Mouse (Mus musculus) lung, postnatal 0 days (tissue): ENCODE measurements around the gene Gm20388. TPM values are rescaled to one million over a fixed set of nuclear protein-coding genes. Genes with fewer than 3 reads are reported as not detected.
A peak's percentile ranks its signal among the peaks of the same experiment; 100 is the strongest.

ENCODE experiments used
- ATAC-seq: fragments of 200-750 bp; cut with Nextera tagmentation; 2 replicates; pipeline ENCODE4 v1.8.0; 2017; ENCODE audit warnings: moderate library complexity
- DNase-seq: peaks from one replicate; pipeline ENCODE4 v3.0.0-alpha.2; 2016; ENCODE audit warnings: low spot score
- H3K27ac ChIP-seq: fragments of 300-500 bp; sonication (generic); 2 replicates; pipeline ENCODE4 v1.5.1; 2014; ENCODE audit warnings: antibody characterized with exemption, mild to moderate bottlenecking, low read length, mixed read lengths
- H3K27me3 ChIP-seq: fragments of 300-500 bp; sonication (generic); replicated peaks from 2 replicates; pipeline ENCODE4 v1.6.1; 2014; ENCODE audit warnings: low read length, mixed read lengths; ENCODE audit not compliant: insufficient read depth
- H3K36me3 ChIP-seq: fragments of 300-500 bp; sonication (generic); 2 replicates; pipeline ENCODE4 v1.6.1; 2014; ENCODE audit warnings: low read length, mixed read lengths; ENCODE audit not compliant: insufficient read depth
- H3K4me1 ChIP-seq: fragments of 300-500 bp; sonication (generic); 2 replicates; pipeline ENCODE4 v1.6.1; 2014; ENCODE audit warnings: antibody characterized with exemption, low read depth, low read length, mixed read lengths; ENCODE audit not compliant: insufficient read depth
- H3K4me2 ChIP-seq: fragments of 300-500 bp; sonication (generic); replicated peaks from 2 replicates; pipeline ENCODE4 v1.6.1; 2014; ENCODE audit warnings: low read depth, mild to moderate bottlenecking, low read length, moderate library complexity, mixed read lengths
- H3K4me3 ChIP-seq: fragments of 300-500 bp; sonication (generic); 2 replicates; pipeline ENCODE4 v1.5.1; 2014; ENCODE audit warnings: low read depth, low read length
- H3K9ac ChIP-seq: fragments of 300-500 bp; sonication (generic); replicated peaks from 2 replicates; pipeline ENCODE4 v1.6.1; 2014; ENCODE audit warnings: low read depth, mild to moderate bottlenecking
- H3K9me3 ChIP-seq: fragments of 300-500 bp; sonication (generic); 2 replicates; pipeline ENCODE4 v1.6.1; 2016; ENCODE audit warnings: low read length, mixed read lengths
- CTCF ChIP-seq: IDR thresholded peaks from 2 replicates; pipeline ENCODE4 v1.5.1; 2016; ENCODE audit warnings: antibody characterized with exemption, mild to moderate bottlenecking
- EP300 ChIP-seq: IDR thresholded peaks from 2 replicates; pipeline ENCODE4 v1.6.1; 2016; ENCODE audit warnings: antibody characterized with exemption, mild to moderate bottlenecking, control low read depth
- WGBS: fragments of 180-500 bp; shearing (Covaris S2); extraction: QIAGEN DNeasy Blood & Tissue Kit; methylation state at CpG from one replicate; pipeline ENCODE4 v1.1.7; 2014; 5-methylcytosine and 5-hydroxymethylcytosine counted together
- polyA plus RNA-seq: library from polyadenylated mRNA; unstranded; fragments of >200 nt; fragmentation: Nextera tagmentation; extraction: Ambion mirVana; gene quantifications from 2 replicates; pipeline ENCODE4 v1.2.1, GENCODE M21; 2015

Gm20388 gene
- polyA plus RNA-seq, 1 experiment from 2014 or later: not detected

DNA sequence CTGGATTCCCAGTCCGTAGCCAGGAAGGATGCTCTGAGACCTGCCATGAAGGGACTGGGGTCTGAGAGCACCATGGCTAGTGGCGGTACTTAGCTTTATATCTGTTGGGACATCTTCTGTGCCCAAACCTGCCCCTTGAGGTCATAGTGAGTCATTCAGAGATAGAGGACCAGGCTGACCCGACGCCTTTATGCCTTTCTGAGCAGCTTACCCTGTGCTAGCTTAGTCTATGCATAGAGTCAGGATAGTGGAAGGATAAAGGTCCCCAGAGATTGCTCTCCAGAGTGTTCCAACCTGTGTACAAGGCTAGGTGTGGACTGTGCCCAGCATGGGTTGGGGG is 582.2 kb downstream of the Gm20388 start:
- no peaks in the 10 kb centered on the region for H3K9me3 ChIP-seq
- TF ChIP-seq CTCF (no peak), EP300 (no peak)
- H3K4me3 ChIP-seq: no peak overlapping the region
- ATAC-seq (no peak), DNase-seq (no peak)
- H3K4me1 ChIP-seq: peaks cover 43% of the 10 kb centered on the region
- no peaks in the 10 kb centered on the region for H3K36me3 ChIP-seq
- H3K27ac ChIP-seq: no peak overlapping the region
- H3K9ac ChIP-seq: no peak overlapping the region
- H3K27me3 ChIP-seq: no peaks in the 10 kb centered on the region
- WGBS: 57% methylated on average over 4 of the region's 4 CpGs
- H3K4me2 ChIP-seq: 0 out of 2 replicates have a peak overlapping the region, but pooled peaks have one; percentile 11

DNA sequence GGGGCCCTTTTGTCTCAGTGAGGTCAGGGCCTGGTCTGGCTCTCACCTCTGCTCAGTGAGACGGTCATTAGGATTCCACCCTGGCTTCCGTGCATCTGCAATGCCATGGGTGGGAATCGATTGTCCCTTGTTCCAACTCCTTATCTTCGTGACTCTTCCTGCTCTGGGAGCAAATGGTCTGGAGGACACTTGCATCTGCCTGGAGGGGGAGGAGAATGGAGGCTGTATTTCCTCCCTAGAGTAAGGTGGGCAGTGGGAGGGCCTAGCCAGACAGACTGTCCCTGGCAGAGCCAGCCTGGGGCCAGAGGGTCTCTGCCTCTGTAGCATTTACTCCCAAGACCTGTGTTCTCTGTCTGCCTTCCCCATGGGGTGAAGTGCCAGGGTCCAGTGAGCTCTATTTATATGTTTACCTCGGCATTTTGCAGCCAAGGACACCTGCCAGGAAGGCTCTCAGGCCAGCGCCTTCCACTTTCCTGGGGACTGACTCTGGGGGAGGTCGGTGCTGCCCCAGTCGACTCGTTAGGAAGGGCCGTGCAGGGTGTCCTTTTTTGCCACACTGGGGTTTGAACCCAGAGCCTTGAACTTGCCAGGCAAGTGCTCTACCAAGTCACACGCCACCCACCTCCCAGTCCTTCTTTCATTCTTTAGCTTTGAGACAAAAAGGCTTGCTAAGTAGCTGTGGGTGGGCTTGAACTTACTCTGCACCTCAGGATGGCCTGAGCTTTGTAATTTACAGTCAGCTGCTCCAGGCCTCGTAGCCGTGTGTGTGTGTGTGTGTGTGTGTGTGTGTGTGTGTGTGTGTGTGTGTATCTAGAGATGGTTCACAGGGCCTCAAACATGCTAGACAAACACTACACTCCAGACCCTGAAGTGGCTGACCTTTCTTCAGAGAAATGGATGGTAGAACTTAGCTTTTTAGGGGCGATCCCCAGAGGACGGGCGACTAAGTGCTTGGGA is 583.1 kb downstream of the Gm20388 start:
- Histone ChIP-seq H3K36me3 (no peaks in the 10 kb centered on the region), H3K4me3 (no peak overlapping the region), H3K27me3 (no peaks in the 10 kb centered on the region), H3K4me1 (peaks cover 51% of the 10 kb centered on the region), H3K27ac (peak overlapping the region; percentile 43; the same call in 1 of the 2 replicates), H3K4me2 (0 out of 2 replicates have a peak overlapping the region, but pooled peaks have one; percentile 11), H3K9ac (no peak overlapping the region), H3K9me3 (no peaks in the 10 kb centered on the region)
- WGBS: 43% methylated on average over 16 of the region's 16 CpGs
- ATAC-seq (no peak), DNase-seq (no peak)
- no peak for TF ChIP-seq EP300
- TF ChIP-seq CTCF: no peak

DNA sequence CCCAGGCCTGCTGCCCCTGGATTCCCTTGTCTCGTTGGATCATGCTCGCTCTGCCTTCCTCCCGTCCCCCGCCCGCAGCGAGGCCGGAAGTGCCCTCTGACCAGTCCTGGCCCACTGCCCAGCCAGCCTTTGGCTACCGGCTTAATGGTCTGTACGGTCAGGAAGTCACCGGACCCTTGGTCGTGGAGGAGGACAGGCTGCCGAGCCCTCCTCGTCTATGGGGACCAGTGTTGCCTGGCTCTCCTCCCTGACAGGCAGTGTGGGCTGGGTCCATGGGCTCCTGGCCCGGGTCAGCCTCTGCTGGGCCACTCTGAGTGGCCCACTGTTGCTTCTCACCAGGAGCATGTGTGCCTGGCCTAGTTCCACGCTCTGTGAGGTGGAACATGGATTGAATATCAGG is 584.3 kb downstream of the Gm20388 start:
- H3K9ac ChIP-seq: no peak overlapping the region
- peak; percentile 77 for DNase-seq
- H3K27me3 ChIP-seq: no peaks in the 10 kb centered on the region
- H3K36me3 ChIP-seq: no peaks in the 10 kb centered on the region
- H3K4me2 ChIP-seq: peak overlapping the region; percentile 14; the same call in 1 of the 2 replicates
- peak; percentile 38 for ATAC-seq
- 13% methylated on average over 15 of the region's 15 CpGs for WGBS
- peak overlapping the region; percentile 65 for H3K27ac ChIP-seq
- TF ChIP-seq EP300 (no peak), CTCF (no peak)
- H3K4me1 ChIP-seq: peaks cover 49% of the 10 kb centered on the region
- H3K9me3 ChIP-seq: no peaks in the 10 kb centered on the region
- no peak overlapping the region for H3K4me3 ChIP-seq

DNA sequence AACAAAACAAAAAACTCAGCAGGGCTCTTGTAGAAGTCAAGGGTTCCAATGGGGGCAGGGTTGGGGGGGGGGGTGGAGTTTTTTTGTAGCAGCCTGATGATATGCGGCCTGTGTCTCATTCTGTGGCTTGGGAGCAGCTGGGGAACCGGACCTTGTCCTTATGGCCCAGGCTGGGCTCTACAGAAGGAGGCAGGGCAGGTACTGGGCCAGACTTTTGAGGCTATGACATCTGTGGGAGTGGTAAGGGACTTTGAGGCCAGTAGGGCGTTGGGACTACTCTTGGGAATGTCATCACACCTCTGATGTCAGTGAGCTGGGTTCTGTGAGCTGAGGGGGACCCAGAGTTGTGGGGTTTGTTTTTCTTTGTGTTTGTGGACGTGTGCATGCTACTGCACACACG is 584.8 kb downstream of the Gm20388 start:
- TF ChIP-seq CTCF: no peak
- TF ChIP-seq EP300: no peak
- DNase-seq (no peak), ATAC-seq (no peak)
- Histone ChIP-seq H3K9ac (no peak overlapping the region), H3K4me1 (peaks cover 48% of the 10 kb centered on the region), H3K4me3 (no peak overlapping the region), H3K9me3 (no peaks in the 10 kb centered on the region), H3K36me3 (no peaks in the 10 kb centered on the region), H3K4me2 (no peak overlapping the region), H3K27me3 (no peaks in the 10 kb centered on the region), H3K27ac (peak overlapping the region; percentile 65)
- WGBS: 70% methylated on average over 5 of the region's 5 CpGs

DNA sequence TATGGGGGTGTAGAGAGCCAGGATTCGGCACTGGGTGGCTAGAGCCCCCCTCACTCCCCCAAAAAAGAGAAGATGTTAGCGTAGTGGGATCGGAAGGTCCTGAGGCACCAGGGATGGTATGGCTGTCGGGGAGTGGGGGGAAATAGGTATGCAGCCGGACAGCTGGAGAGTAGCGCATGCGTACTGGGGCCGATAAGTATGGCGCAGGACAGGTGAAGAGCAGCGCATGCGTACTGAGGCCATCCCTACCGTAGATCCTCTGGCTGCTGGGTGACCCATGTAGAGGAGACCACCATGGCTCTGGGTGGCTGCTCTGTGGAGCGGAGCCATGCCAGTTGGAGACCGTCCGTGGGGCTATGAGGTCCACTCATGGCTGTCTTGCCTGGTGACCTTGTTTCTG is 585.8 kb downstream of the Gm20388 start:
- 98% methylated on average over 15 of the region's 15 CpGs for WGBS
- H3K27me3 ChIP-seq: no peaks in the 10 kb centered on the region
- TF ChIP-seq CTCF (no peak), EP300 (no peak)
- H3K9ac ChIP-seq: no peak overlapping the region
- H3K4me3 ChIP-seq: no peak overlapping the region
- no peak for ATAC-seq
- no peaks in the 10 kb centered on the region for H3K9me3 ChIP-seq
- peaks cover 48% of the 10 kb centered on the region for H3K4me1 ChIP-seq
- no peak overlapping the region for H3K27ac ChIP-seq
- H3K36me3 ChIP-seq: no peaks in the 10 kb centered on the region
- DNase-seq: no peak
- H3K4me2 ChIP-seq: no peak overlapping the region

DNA sequence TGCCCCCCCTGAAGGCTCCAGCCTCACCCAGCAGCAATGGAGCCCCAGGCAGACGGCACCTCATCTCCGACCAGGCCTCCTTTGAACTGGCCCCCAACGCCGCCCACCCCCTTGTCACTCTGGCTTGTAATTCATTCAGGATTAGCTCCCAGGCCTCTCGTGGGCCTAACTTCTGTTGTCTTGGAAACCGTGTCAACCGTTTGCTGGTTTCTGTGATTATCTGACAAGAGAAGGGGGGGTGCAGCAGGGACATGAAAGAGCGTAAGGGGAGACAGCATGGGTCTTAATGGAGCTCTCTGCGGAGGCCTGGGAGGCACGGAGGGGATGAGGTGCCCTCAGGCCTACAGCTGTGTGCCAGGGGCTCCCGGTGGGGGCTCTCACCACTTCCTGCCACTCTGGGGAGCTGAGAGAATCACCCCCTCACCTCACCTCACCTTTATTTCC is 586.9 kb downstream of the Gm20388 start:
- TF ChIP-seq CTCF (no peak), EP300 (no peak)
- no peak overlapping the region for H3K4me3 ChIP-seq
- peaks cover 41% of the 10 kb centered on the region for H3K4me1 ChIP-seq
- H3K9me3 ChIP-seq: no peaks in the 10 kb centered on the region
- H3K9ac ChIP-seq: no peak overlapping the region
- WGBS: 51% methylated on average over 11 of the region's 11 CpGs
- no peak for DNase-seq
- no peaks in the 10 kb centered on the region for H3K36me3 ChIP-seq
- no peak overlapping the region for H3K4me2 ChIP-seq
- H3K27ac ChIP-seq: no peak overlapping the region
- no peak for ATAC-seq
- no peaks in the 10 kb centered on the region for H3K27me3 ChIP-seq
